Mouse (Mus musculus): Measurements from ENCODE around the gene Xylt1.
A peak's percentile ranks its signal among the peaks of the same experiment; 100 is the strongest.

Xylt1 gene

DNA sequence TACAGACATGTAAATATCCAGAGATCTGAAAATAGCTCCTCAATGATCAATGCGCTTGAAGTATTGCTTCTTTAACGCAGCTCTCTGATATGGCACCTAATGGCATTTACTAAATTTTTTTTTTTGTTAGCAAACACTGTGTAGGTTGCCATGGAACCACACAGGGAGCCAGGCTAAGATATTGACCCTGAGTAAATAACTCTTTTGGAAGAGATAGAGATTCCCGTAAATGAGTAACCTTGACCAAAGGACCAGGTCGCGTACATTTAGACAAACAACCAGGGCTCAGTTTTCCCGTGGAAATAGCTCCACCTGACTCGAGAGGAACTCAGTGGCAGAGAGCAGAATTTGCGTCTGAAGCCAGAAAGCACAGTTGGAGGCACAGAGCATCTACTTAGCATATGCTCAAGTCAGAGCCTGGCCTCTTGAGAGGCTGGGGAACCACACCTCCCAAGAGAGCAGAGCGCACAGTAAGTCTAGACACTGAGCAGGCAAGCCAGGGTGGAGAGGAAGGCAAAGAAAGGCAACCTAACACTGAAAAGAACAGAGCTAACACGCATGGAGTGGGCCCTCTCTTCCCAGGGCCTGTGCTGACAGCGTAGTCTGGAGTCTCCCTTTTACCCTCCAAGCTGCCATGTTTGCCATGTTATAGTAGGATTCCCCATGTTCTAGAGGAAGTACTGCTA is 232.2 kb downstream of the Xylt1 start:
- peak; percentile 82 to 84 for DNase-seq (ENCODE audit: low spot score in 2 of 2)

DNA sequence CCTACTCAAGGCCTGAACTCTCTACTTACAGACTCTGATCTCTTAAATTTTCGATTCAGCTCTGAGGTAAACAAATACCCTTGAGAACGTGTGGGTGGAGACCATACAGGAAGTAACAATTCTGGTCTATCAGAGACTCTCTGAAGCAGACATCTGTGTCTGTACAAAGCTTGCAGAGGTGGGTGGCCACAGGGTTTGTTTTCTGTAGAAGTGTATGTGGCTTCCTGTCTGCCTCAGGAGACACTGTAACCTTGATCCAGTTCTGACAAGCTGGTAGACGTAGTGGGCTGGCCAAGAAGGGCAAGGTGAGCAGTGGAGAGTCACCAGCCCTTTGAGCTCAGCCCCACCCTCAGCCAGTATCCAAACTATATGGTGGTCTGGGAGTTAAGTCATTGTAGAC is 233.0 kb downstream of the Xylt1 start:
- DNase-seq (ENCODE audit: low spot score in 2 of 2), result peak; percentile 79 to 82

DNA sequence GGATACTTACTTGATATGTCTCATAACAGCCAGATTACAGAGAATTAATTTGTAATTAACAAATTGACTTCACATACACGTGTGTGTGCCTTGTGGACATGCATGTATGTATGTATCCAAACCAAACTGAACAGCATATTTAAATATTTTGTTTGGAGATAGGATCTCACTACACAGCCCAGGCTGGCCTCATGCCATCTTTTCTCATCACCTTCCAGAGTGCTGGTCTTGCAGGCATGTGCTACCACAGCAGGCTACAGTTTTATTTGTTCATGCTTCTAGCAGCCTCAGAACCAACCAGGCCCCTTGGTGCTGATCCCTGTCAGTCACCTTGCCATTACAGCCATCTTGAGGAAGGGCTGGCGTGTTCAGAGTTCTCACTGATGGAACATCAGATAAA is 233.6 kb downstream of the Xylt1 start:
- DNase-seq (ENCODE audit: low spot score in 2 of 2), result no peak

GRCm38 (mm10) chr7:117614851-117615250 is 234.1 kb downstream of the Xylt1 start:
- no peak for DNase-seq (ENCODE audit: low spot score in 2 of 2)

GRCm38 (mm10) chr7:117616277-117616676 is 235.5 kb downstream of the Xylt1 start:
- DNase-seq (ENCODE audit: low spot score in 2 of 2), result peak; percentile 14 to 17

GRCm38 (mm10) chr7:117618715-117619150 is 238.0 kb downstream of the Xylt1 start:
- DNase-seq (ENCODE audit: low spot score in 2 of 2), result no peak

DNA sequence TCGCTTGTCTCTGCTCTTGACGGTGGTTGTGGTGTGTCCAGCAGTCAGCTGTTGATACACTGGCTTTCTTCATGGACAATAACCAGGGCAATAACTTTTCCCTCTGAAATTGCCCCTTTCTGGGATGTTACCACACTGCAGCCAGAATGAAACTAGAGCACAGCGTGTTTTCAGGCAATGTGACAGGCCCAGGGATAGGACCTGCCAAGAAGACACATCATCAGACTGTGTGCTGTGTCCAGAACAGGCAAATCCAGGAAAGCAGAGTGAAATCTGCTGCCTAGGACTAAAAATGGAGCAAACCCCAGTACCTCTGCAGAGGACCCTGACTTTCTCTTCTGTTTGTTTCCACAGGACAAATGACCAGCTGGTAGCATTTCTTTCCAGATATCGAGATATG is 240.8 kb downstream of the Xylt1 start:
- DNase-seq (ENCODE audit: low spot score in 2 of 2), result no peak

DNA sequence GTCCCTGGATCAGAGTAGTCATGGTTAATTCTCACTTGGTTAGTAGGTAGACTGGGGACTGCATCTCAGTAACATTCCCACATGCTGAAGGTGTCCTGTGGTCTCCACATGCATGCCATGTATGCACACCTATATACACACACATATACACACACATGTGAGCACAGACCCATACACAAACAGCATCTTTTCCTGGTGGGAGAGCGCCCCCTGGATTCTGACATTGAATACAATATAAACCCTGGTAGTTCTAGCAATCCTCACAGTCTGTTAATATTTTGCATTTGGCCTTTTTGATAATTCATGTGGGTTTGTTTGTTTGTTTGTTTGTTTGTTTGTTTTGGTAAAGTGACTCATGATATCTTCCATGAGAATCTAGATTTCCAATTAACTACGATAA is 242.0 kb downstream of the Xylt1 start:
- peak; percentile 36 to 60 for DNase-seq (ENCODE audit: low spot score in 2 of 2)

DNA sequence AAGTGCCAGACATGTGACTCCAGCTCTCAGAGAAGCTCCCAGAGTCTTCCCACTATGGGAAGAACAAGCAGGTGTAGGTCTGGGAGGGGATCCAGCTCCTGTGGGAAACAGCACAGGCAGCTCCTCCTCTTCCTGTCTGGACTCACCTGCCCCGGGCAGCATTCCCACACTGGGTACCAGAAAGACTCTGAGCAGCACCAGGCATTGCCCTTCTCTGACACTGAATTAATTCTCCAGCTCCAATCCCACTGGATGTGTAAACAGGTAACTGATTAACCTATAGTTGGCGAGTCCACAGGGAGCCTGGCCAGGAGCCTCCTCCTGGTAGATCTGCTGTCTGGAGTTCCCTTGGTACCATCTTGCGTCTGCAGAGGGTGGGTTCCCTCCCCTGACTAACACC is 248.0 kb downstream of the Xylt1 start:
- no peak for DNase-seq (ENCODE audit: low spot score in 2 of 2)

GRCm38 (mm10) chr7:117630657-117631056 is 249.9 kb downstream of the Xylt1 start:
- peak; percentile 39 to 43 for DNase-seq (ENCODE audit: low spot score in 2 of 2)

DNA sequence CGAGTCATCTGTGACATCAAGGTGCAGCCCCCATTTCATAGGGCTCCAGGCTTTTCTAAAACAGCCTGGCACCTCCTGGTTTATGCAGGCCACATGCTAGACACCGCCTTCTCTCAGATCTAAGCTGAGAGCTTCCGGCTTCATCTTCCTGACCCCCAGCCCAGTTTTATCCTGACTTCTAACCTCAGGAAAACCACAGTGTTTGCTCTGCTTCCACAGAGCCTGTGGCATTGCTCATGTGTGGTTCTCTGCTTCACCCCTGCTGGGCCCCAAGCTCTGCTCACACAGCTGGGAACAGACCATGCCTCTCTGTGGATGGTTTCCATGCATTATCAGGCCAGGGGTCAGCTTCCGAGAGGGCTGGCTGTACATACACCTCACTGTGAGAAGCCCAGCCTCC is 254.8 kb downstream of the Xylt1 start:
- no peak for DNase-seq (ENCODE audit: low spot score in 2 of 2)

DNA sequence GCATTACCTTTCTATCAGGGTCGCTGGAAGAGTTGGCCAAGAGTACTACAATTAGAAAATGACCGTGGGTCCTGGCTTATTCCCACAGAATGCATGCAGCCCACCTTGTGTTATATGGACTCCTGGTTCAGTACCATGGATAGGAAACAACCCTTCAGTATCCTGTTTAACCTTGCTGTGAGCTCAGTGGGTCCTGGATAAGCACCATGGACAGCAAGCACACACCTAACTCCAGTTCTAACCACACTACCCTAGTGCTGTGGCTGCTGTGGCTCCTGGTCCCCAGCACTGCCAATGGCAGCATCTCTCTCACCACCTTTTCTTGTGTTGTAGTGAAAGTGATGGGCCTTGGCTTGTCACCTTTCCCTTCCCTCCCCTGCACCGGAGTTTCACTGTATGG is 255.9 kb downstream of the Xylt1 start:
- DNase-seq (ENCODE audit: low spot score in 2 of 2), result no peak

DNA sequence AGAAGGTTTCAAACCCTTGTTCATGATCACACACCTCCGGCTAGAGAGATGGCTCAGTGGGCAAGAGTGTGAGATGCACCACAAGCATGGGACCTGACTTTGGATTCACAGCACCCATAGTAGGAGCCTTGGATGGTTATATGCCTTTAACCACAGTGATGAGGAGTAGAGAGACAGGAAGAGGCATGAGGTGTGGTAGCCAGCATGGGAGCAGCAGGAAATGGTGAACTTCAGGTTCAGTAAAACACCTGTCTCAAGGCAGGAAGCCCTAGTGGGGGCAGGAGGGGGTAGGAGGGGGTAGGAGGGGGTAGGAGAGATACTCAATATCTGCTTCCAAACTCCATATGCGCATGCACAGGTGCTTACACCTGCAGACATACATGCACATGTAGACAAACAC is 257.2 kb downstream of the Xylt1 start:
- DNase-seq (ENCODE audit: low spot score in 2 of 2), result no peak

GRCm38 (mm10) chr7:117652637-117653036 is 271.9 kb downstream of the Xylt1 start:
- no peak for DNase-seq (ENCODE audit: low spot score in 2 of 2)

- no peak for DNase-seq (ENCODE audit: low spot score in 2 of 2)
Observed at GRCm38 (mm10) chr7:117655732-117656131, 275.0 kb downstream of the Xylt1 start.

DNA sequence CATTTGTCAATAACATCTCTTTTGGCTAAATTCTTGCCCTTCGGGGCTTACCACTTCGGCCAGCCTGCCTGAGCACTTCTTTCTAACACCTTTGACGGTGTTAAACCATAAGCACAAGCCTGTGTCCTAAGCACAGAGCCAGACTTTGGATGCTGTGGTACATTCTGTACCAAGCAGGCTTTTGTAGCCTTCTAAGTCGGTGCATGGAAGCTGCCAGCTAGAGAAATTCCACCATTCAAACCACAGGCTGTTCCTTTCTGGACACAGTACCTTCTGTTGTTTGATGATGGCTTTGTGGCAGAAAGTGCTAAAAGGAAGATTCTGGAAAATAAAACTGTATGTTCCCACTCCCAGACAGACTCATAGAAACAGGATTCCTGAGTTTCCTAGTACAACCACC is 277.4 kb downstream of the Xylt1 start:
- DNase-seq (ENCODE audit: low spot score in 2 of 2), result no peak

- DNase-seq (ENCODE audit: low spot score in 2 of 2), result no peak
Observed at GRCm38 (mm10) chr7:117658739-117659138, 278.0 kb downstream of the Xylt1 start.

DNA sequence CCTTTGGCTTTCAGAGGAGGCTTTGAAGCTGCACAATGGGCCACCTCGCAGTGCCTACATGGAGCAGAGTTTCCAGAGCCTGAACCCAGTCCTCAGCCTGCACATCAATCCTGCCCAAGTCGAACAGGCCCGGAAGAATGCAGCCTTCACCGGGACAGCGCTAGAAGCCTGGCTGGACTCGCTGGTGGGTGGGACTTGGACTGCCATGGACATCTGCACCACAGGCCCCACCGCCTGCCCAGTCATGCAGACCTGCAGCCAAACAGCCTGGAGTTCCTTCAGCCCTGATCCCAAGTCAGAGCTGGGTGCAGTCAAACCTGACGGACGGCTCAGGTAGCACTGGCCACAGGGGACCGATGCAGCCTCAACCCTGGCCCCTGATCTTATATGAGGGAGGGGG is 286.5 kb downstream of the Xylt1 start:
- DNase-seq (ENCODE audit: low spot score in 2 of 2), result no peak

- no peak for DNase-seq (ENCODE audit: low spot score in 2 of 2)
Observed at GRCm38 (mm10) chr7:117668226-117668625, 287.4 kb downstream of the Xylt1 start.

GRCm38 (mm10) chr7:117672121-117672591 is 291.4 kb downstream of the Xylt1 start:
- no peak for DNase-seq (ENCODE audit: low spot score in 2 of 2)

DNA sequence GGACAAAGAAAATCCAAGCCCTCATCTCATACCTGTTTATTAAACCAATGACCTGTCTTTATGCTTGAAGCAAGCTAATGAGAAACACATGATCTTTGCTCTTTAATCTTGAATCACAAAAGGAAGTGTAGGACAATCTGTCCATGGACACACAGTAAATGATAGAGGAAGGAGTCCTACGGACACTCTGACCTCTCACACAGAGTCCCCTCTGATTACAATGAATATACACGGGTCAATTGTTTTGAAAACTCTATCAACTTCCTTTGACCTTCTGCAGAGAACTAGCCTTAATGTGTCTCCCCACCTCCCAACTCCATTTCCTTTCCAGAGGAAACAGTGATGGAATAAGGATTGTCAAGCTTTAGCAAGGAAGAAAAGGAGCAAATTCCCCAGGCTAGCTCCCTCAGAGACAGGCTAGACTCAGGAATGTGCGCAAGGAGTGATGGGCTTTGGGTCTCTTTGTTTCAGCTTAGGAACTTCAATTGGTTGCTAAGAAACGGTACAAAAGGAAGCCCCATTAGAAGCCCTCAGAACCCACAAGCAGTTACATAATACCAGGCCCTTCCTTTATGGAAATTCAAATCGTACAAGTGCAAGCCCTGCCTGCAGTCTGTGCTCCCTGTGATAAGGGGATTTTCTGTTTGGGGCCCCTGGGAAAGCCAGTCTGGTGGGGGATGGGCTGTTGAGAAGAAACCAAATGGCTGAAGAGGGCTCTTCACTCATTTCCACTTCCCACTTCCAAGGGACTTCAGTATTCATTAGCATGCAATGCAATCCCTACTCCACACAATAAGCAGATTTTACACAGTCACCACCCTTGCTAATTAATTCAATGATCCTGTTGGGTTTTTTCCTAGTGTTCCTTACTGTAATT is 305.6 kb downstream of the Xylt1 start:
- no peak for DNase-seq (ENCODE audit: low spot score in 2 of 2)

DNA sequence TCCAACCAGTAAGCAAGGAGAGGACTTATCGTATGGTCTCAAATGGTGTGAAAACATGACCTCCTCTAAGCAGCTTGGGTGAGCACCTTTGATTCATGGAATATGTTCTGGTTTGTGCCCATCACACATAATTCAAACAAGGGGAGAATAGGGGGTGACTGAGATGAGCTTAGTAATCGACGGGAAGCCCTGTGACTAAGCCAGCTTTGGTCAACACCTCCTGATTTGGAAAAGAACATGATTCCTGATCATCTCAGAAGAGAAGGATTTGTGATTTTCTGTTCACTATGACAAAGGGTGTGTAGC is 306.2 kb downstream of the Xylt1 start:
- no peak for DNase-seq (ENCODE audit: low spot score in 2 of 2)

DNA sequence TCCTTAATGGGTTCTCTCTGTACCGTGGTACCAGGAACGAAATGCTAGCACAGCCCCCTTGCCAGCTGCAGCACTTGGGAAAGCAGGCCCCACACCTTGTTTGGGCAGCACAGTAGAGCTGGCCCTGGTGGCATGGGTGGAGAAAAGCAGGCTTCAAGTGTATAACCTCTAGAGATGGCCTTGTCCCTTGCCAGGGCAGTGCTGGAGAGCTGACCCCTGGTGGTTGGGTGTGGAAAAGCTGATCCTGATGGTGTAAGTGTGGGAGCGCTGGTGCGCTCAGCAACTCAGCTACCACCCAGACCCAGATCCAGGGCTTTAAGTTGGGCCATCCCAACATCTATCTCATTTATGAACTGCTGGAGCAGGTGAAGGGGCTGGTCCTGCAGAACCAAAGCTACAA is 314.8 kb downstream of the Xylt1 start:
- no peak for DNase-seq (ENCODE audit: low spot score in 2 of 2)
